Mouse (Mus musculus) lung, postnatal 0 days (tissue): ENCODE results near the gene 4930583I09Rik. TPM values are rescaled to one million over a fixed set of nuclear protein-coding genes. Genes with fewer than 3 reads are reported as not detected.
A peak's percentile ranks its signal among the peaks of the same experiment; 100 is the strongest.

Experiments
- ATAC-seq: fragments of 200-750 bp; cut with Nextera tagmentation; 2 replicates; pipeline ENCODE4 v1.8.0; 2017; ENCODE audit warnings: moderate library complexity
- DNase-seq: peaks from one replicate; pipeline ENCODE4 v3.0.0-alpha.2; 2016; ENCODE audit warnings: low spot score
- H3K27ac ChIP-seq: fragments of 300-500 bp; sonication (generic); 2 replicates; pipeline ENCODE4 v1.5.1; 2014; ENCODE audit warnings: antibody characterized with exemption, mild to moderate bottlenecking, low read length, mixed read lengths
- H3K27me3 ChIP-seq: fragments of 300-500 bp; sonication (generic); replicated peaks from 2 replicates; pipeline ENCODE4 v1.6.1; 2014; ENCODE audit warnings: low read length, mixed read lengths; ENCODE audit not compliant: insufficient read depth
- H3K36me3 ChIP-seq: fragments of 300-500 bp; sonication (generic); 2 replicates; pipeline ENCODE4 v1.6.1; 2014; ENCODE audit warnings: low read length, mixed read lengths; ENCODE audit not compliant: insufficient read depth
- H3K4me1 ChIP-seq: fragments of 300-500 bp; sonication (generic); 2 replicates; pipeline ENCODE4 v1.6.1; 2014; ENCODE audit warnings: antibody characterized with exemption, low read depth, low read length, mixed read lengths; ENCODE audit not compliant: insufficient read depth
- H3K4me2 ChIP-seq: fragments of 300-500 bp; sonication (generic); replicated peaks from 2 replicates; pipeline ENCODE4 v1.6.1; 2014; ENCODE audit warnings: low read depth, mild to moderate bottlenecking, low read length, moderate library complexity, mixed read lengths
- H3K4me3 ChIP-seq: fragments of 300-500 bp; sonication (generic); 2 replicates; pipeline ENCODE4 v1.5.1; 2014; ENCODE audit warnings: low read depth, low read length
- H3K9ac ChIP-seq: fragments of 300-500 bp; sonication (generic); replicated peaks from 2 replicates; pipeline ENCODE4 v1.6.1; 2014; ENCODE audit warnings: low read depth, mild to moderate bottlenecking
- H3K9me3 ChIP-seq: fragments of 300-500 bp; sonication (generic); 2 replicates; pipeline ENCODE4 v1.6.1; 2016; ENCODE audit warnings: low read length, mixed read lengths
- CTCF ChIP-seq: IDR thresholded peaks from 2 replicates; pipeline ENCODE4 v1.5.1; 2016; ENCODE audit warnings: antibody characterized with exemption, mild to moderate bottlenecking
- EP300 ChIP-seq: IDR thresholded peaks from 2 replicates; pipeline ENCODE4 v1.6.1; 2016; ENCODE audit warnings: antibody characterized with exemption, mild to moderate bottlenecking, control low read depth
- WGBS: fragments of 180-500 bp; shearing (Covaris S2); extraction: QIAGEN DNeasy Blood & Tissue Kit; methylation state at CpG from one replicate; pipeline ENCODE4 v1.1.7; 2014; 5-methylcytosine and 5-hydroxymethylcytosine counted together
- polyA plus RNA-seq: library from polyadenylated mRNA; unstranded; fragments of >200 nt; fragmentation: Nextera tagmentation; extraction: Ambion mirVana; gene quantifications from 2 replicates; pipeline ENCODE4 v1.2.1, GENCODE M21; 2015

Gene 4930583I09Rik
- polyA plus RNA-seq, 1 experiment from 2014 or later, result not detected

GRCm38 (mm10) chr17:64822561-64822960 lies 13.3 kb downstream of the 4930583I09Rik start:
- ATAC-seq (no peak), DNase-seq (no peak)
- H3K27ac ChIP-seq, result no peak overlapping the region
- 63% methylated on average over 5 of the region's 5 CpGs for WGBS
- no peaks in the 10 kb centered on the region for H3K9me3 ChIP-seq
- TF ChIP-seq CTCF, result no peak
- no peaks in the 10 kb centered on the region for H3K4me1 ChIP-seq
- H3K4me2 ChIP-seq, result no peak overlapping the region
- no peaks in the 10 kb centered on the region for H3K36me3 ChIP-seq
- H3K27me3 ChIP-seq, result no peaks in the 10 kb centered on the region
- H3K4me3 ChIP-seq, result no peak overlapping the region
- no peak overlapping the region for H3K9ac ChIP-seq

- Histone ChIP-seq H3K36me3 (no peaks in the 10 kb centered on the region), H3K27ac (no peak overlapping the region), H3K4me3 (no peak overlapping the region), H3K9me3 (no peaks in the 10 kb centered on the region), H3K4me2 (no peak overlapping the region), H3K27me3 (no peaks in the 10 kb centered on the region), H3K9ac (no peak overlapping the region), H3K4me1 (no peaks in the 10 kb centered on the region)
- no peak for TF ChIP-seq EP300
- no peak for TF ChIP-seq CTCF
- DNase-seq (peak; percentile 35), ATAC-seq (peak; percentile 28; the same call in 1 of the 2 replicates)
- 72% methylated on average over 7 of the region's 7 CpGs for WGBS
Observed at GRCm38 (mm10) chr17:64820841-64821593, 14.9 kb downstream of the 4930583I09Rik start.

- DNase-seq (no peak), ATAC-seq (no peak)
- Histone ChIP-seq H3K27ac (no peak overlapping the region), H3K27me3 (no peaks in the 10 kb centered on the region), H3K36me3 (no peaks in the 10 kb centered on the region), H3K4me1 (no peaks in the 10 kb centered on the region), H3K4me3 (no peak overlapping the region), H3K9ac (no peak overlapping the region), H3K9me3 (no peaks in the 10 kb centered on the region), H3K4me2 (no peak overlapping the region)
- TF ChIP-seq CTCF (no peak), EP300 (no peak)
- 91% methylated on average over 3 of the region's 3 CpGs for WGBS
Observed at GRCm38 (mm10) chr17:64816298-64816697, 19.6 kb downstream of the 4930583I09Rik start.

- H3K36me3 ChIP-seq, result no peaks in the 10 kb centered on the region
- ATAC-seq (no peak), DNase-seq (no peak)
- H3K27me3 ChIP-seq, result no peaks in the 10 kb centered on the region
- H3K4me2 ChIP-seq, result no peak overlapping the region
- H3K27ac ChIP-seq, result no peak overlapping the region
- no peak overlapping the region for H3K9ac ChIP-seq
- H3K4me3 ChIP-seq, result no peak overlapping the region
- WGBS, result 58% methylated on average over 2 of the region's 2 CpGs
- H3K4me1 ChIP-seq, result no peaks in the 10 kb centered on the region
- no peaks in the 10 kb centered on the region for H3K9me3 ChIP-seq
- no peak for TF ChIP-seq EP300
Observed at GRCm38 (mm10) chr17:64815806-64816205, 20.1 kb downstream of the 4930583I09Rik start.

- DNase-seq (no peak), ATAC-seq (no peak)
- Histone ChIP-seq H3K9ac (no peak overlapping the region), H3K27me3 (no peaks in the 10 kb centered on the region), H3K4me3 (no peak overlapping the region), H3K4me1 (no peaks in the 10 kb centered on the region), H3K27ac (no peak overlapping the region), H3K36me3 (no peaks in the 10 kb centered on the region), H3K9me3 (no peaks in the 10 kb centered on the region), H3K4me2 (no peak overlapping the region)
- 81% methylated on average over 6 of the region's 6 CpGs for WGBS
- TF ChIP-seq EP300 (no peak), CTCF (no peak)
Observed at GRCm38 (mm10) chr17:64813568-64813967, 22.3 kb downstream of the 4930583I09Rik start.

GRCm38 (mm10) chr17:64806035-64806589 lies 29.8 kb downstream of the 4930583I09Rik start:
- no peaks in the 10 kb centered on the region for H3K36me3 ChIP-seq
- DNase-seq (no peak), ATAC-seq (no peak)
- no peak for TF ChIP-seq CTCF
- no peak for TF ChIP-seq EP300
- H3K4me3 ChIP-seq, result no peak overlapping the region
- no peaks in the 10 kb centered on the region for H3K9me3 ChIP-seq
- WGBS, result 85% methylated on average over 8 of the region's 8 CpGs
- no peak overlapping the region for H3K27ac ChIP-seq
- no peak overlapping the region for H3K4me2 ChIP-seq
- no peaks in the 10 kb centered on the region for H3K4me1 ChIP-seq
- no peaks in the 10 kb centered on the region for H3K27me3 ChIP-seq
- H3K9ac ChIP-seq, result no peak overlapping the region
